Mouse (Mus musculus): ENCODE data around the gene Tbc1d1.

Gene Tbc1d1

GRCm38 (mm10) chr5:64160705-64161391 is 4.7 kb downstream of the Tbc1d1 start:
- no peak for DNase-seq (ENCODE audit: low read depth, low spot score)

GRCm38 (mm10) chr5:64161917-64162316 is 5.8 kb downstream of the Tbc1d1 start:
- no peak for DNase-seq (ENCODE audit: low read depth, low spot score)

- no peak for DNase-seq (ENCODE audit: low read depth, low spot score)
Measured at GRCm38 (mm10) chr5:64162582-64162981, 6.5 kb downstream of the Tbc1d1 start.

DNA sequence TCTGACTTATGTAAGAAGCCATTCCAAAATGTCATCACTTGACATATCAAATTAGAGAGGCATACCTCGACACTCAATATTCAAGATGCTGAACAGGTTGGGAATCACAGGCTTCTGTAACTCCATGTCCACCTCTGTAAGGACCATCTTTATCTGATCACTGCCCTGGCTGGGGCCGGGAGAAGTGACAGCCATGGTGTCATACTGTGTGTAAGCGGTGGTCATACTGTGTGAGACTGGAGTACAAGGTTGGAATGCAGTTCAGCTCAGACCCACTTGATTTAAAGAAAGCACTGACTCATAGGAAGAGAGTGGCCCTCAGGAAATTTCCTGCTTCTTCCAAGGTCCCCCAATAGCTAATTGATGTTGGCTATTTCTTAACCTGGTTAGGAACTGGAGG is 8.3 kb downstream of the Tbc1d1 start:
- DNase-seq (ENCODE audit: low read depth, low spot score) = no peak

DNA sequence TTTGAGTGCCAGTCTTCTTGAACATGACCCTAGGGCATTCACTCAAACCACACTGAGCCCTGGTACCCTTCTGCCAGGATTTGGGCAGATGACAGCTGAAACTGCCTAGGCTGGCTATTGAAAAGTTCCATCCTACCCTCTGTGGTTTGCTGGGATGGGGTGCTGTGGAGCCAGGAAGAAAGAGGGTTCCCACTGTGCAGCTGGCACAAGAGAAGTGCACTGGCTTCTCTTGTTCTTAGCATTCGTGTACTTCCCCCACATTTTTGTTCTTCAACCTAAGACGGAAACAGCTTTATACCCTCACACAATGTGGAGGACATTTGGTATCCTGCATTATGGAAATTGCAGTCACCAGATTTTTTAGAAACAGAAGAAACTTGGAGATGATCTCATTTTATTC is 9.7 kb downstream of the Tbc1d1 start:
- DNase-seq (ENCODE audit: low read depth, low spot score) = no peak

GRCm38 (mm10) chr5:64168990-64169540 is 13.0 kb downstream of the Tbc1d1 start:
- no peak for DNase-seq (ENCODE audit: low read depth, low spot score)

DNA sequence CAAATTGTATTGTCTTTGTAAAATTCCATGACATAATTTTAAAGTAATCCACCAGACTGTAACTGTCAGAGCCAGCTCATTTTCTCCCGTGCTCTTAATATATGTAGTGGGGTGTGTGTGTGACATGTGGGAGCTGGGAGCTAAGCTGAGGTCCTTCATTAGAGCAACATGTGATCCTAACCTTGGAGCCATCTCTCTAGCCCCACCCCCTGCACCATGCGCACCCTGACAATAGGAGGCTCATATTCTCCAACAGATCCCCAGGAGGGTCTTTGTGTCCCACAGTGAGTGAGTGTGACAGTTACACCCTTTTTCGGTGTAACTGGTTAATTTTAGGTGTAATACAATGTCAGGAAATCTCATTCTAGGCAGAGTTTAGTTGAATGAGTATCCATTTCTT is 16.8 kb downstream of the Tbc1d1 start:
- no peak for DNase-seq (ENCODE audit: low read depth, low spot score)

DNA sequence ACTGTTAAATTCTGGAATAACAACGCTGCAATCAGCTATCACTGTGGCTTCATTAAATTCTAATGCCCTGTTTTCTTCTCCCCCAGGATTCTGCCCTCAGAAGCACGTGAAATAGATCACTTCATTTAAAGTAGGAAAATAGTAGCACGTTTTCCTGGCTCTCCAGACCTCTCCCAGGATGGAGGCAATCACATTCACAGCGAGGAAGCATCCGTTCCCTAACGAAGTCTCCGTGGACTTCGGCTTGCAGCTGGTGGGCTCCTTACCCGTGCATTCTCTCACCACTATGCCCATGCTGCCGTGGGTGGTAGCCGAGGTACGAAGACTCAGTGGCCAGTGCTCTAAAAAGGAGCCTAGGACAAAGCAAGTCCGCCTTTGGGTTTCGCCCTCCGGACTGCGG is 17.2 kb downstream of the Tbc1d1 start:
- DNase-seq (ENCODE audit: low read depth, low spot score) = no peak

GRCm38 (mm10) chr5:64174429-64174935 is 18.4 kb downstream of the Tbc1d1 start:
- no peak for DNase-seq (ENCODE audit: low read depth, low spot score)

GRCm38 (mm10) chr5:64180548-64180947 is 24.4 kb downstream of the Tbc1d1 start:
- no peak for DNase-seq (ENCODE audit: low read depth, low spot score)

DNA sequence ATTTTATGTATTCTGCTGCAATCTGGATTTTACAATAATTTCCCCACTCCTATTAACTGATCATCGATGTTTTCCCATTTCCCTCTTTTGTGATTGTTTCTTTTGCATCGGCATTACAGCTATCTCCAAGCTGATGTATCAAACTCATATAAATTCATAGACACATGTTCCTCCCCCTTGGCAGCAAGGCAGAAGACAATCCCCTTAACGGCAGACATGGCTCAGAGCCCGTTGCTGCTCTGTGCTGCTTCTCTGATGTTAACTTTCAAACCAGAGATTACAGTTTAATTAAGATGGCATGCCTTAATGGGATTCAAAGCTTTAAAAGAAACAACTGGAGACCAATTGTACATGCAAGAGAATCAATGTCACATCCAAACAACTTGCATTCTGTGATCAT is 27.6 kb downstream of the Tbc1d1 start:
- DNase-seq (ENCODE audit: low read depth, low spot score) = no peak

DNA sequence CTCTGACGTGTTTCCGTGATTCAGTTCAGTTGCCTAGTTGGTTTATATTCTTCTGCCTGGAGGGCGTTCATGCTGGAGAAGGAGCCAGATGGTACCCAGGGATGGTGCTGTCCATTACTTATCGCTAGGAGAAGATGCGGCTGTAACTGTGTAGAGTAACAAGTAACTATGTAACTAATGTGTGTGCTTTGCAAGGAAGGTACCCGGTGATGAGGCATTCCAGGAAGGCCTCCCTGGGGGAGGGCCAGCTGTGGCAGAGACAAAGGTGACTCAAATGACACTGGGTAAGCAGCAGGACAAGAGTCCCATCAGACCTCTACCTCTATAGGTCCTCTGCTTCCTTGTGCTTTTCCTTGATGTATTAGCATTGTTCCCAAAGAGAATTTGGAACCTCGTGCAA is 29.2 kb downstream of the Tbc1d1 start:
- no peak for DNase-seq (ENCODE audit: low read depth, low spot score)

GRCm38 (mm10) chr5:64186566-64186965 is 30.5 kb downstream of the Tbc1d1 start:
- no peak for DNase-seq (ENCODE audit: low read depth, low spot score)

GRCm38 (mm10) chr5:64188083-64188648 is 32.1 kb downstream of the Tbc1d1 start:
- DNase-seq (ENCODE audit: low read depth, low spot score) = no peak

DNA sequence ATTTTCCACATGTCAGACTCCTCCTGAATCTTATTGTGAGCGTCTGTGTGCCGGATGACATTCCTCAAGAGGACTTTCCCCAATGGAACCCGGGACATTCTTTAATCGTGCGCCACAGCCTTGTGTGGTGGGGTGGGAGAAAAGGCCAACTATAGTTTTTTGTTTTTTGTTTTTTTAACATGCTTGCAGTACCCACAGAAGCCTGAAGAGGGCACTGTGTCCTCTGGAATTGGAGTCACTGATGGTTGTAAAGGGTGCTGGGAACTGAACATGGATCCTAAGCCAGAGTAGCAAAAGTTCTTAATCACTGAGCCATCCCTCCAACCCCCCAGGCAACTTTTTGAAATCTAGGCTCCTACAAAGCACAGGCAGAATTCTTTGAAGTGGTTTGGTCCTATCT is 34.8 kb downstream of the Tbc1d1 start:
- no peak for DNase-seq (ENCODE audit: low read depth, low spot score)

- no peak for DNase-seq (ENCODE audit: low read depth, low spot score)
Measured at GRCm38 (mm10) chr5:64193353-64193752, 37.2 kb downstream of the Tbc1d1 start.

DNA sequence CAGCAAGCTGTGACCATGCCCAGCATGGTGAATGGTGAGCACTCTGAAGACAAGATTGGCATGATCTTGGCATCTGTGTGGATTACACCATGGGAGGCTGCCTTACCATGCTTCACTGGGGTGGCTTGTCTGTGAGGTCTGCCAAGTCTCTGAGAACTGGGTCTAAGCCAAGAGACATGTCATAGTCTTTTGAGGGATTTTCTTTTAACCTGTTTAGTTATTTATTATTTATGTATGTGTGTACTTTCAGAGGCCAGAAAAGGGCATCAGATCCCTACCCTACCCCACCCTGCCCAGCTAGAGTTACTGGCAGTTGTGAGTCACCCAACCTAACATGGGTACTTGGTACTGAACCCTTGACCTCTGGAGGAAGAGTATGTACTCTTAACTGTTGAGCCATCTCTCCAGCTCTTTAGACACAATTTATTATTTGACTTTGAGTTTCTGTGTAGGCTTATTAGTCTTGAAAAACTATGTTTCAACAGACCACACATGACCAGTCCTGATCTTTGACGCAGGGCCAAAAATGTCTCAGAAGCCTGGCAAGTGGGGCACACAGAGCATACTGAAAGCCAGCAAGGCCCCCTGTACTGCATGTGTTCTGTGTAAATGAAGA is 40.3 kb downstream of the Tbc1d1 start:
- no peak for DNase-seq (ENCODE audit: low read depth, low spot score)

GRCm38 (mm10) chr5:64196866-64197321 is 40.8 kb downstream of the Tbc1d1 start:
- DNase-seq (ENCODE audit: low read depth, low spot score) = no peak

GRCm38 (mm10) chr5:64198624-64199023 is 42.5 kb downstream of the Tbc1d1 start:
- no peak for DNase-seq (ENCODE audit: low read depth, low spot score)

GRCm38 (mm10) chr5:64201071-64201470 is 45.0 kb downstream of the Tbc1d1 start:
- no peak for DNase-seq (ENCODE audit: low read depth, low spot score)

DNA sequence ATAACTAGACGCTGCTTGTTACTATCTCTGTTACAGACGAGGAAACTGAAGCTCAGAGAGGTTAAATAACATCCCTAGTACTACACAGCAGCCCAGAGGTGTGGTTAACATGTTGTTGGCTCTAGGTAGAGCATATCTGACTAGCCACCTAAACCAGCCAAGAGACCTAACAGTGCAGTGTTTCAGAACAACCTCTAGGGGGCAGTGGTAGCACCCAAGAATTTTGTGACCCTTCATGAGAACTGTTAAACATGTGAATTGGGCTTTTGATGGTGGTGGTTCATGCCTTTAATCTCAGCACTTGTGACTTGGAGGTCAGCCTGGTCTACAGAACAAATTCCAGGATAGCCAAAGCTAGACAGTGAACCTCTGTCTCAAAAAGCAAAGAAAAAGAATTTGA is 46.2 kb downstream of the Tbc1d1 start:
- peak; percentile 25 for DNase-seq (ENCODE audit: low read depth, low spot score)

DNA sequence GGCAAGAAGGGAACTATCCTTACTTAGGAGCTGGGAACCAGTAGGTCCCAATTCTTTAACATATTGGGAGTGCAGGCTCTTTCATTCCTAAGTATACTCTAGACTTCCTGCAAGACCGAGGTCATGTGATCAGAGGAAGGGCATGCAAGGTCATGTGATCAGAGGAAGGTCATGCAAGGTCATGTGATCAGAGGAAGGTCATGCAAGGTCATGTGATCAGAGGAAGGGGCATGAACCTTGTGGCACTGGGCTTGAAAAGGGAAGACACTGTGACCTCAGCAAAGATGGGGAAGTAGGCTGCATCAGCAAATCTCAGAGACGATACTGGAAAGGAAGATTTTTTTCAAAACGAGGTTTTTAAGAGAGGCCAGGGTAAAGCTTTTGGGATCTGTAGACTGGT is 49.5 kb downstream of the Tbc1d1 start:
- DNase-seq (ENCODE audit: low read depth, low spot score) = no peak

- DNase-seq (ENCODE audit: low read depth, low spot score) = no peak
Measured at GRCm38 (mm10) chr5:64206431-64206830, 50.3 kb downstream of the Tbc1d1 start.

All from retina, postnatal 7 days (tissue).